Mouse (Mus musculus) hindbrain, embryonic 16.5 days (tissue): ENCODE data around the gene Flnc. TPM values are rescaled to one million over a fixed set of nuclear protein-coding genes. Genes with fewer than 3 reads are reported as not detected.

Experiments
- ATAC-seq: fragments of 200-750 bp; cut with Nextera tagmentation; 2 replicates; pipeline ENCODE4 v1.8.0; 2017; ENCODE audit warnings: moderate TSS enrichment, moderate library complexity
- H3K27ac ChIP-seq: fragments of 300-500 bp; sonication (generic); 2 replicates; pipeline ENCODE4 v1.5.1; 2014; ENCODE audit warnings: low read depth, mild to moderate bottlenecking, control low read depth, low read length, moderate library complexity
- H3K27me3 ChIP-seq: fragments of 300-500 bp; sonication (generic); replicated peaks from 2 replicates; pipeline ENCODE4 v1.6.1; 2014; ENCODE audit warnings: low read length; ENCODE audit not compliant: control insufficient read depth, insufficient read depth
- H3K36me3 ChIP-seq: fragments of 300-500 bp; sonication (generic); 2 replicates; pipeline ENCODE4 v1.6.1; 2014; ENCODE audit warnings: mild to moderate bottlenecking, low read length, moderate library complexity, mixed read lengths; ENCODE audit not compliant: control insufficient read depth, insufficient read depth
- H3K4me1 ChIP-seq: fragments of 300-500 bp; sonication (generic); 2 replicates; pipeline ENCODE4 v1.6.1; 2014; ENCODE audit warnings: low read depth, low read length; ENCODE audit not compliant: control insufficient read depth, insufficient read depth
- H3K4me2 ChIP-seq: fragments of 300-500 bp; sonication (generic); 2 replicates; pipeline ENCODE4 v1.6.1; 2014; ENCODE audit warnings: mild to moderate bottlenecking, low read length, control low read depth, moderate library complexity
- H3K4me3 ChIP-seq: fragments of 300-500 bp; sonication (generic); 2 replicates; pipeline ENCODE4 v1.5.1; 2014; ENCODE audit warnings: mild to moderate bottlenecking, low read length, control low read depth, moderate library complexity
- H3K9ac ChIP-seq: fragments of 300-500 bp; sonication (generic); 2 replicates; pipeline ENCODE4 v1.6.1; 2014; ENCODE audit warnings: low read depth, mild to moderate bottlenecking, control low read depth, low read length, moderate library complexity
- H3K9me3 ChIP-seq: fragments of 300-500 bp; sonication (generic); 2 replicates; pipeline ENCODE4 v1.6.1; 2014; ENCODE audit warnings: mild to moderate bottlenecking, low read length, moderate library complexity; ENCODE audit not compliant: control insufficient read depth
- WGBS: fragments of 180-500 bp; shearing (Covaris S2); extraction: QIAGEN DNeasy Blood & Tissue Kit; methylation state at CpG from one replicate; pipeline ENCODE4 v1.1.7; 2014; 5-methylcytosine and 5-hydroxymethylcytosine counted together
- polyA plus RNA-seq: library from polyadenylated mRNA; unstranded; fragments of >200 nt; fragmentation: Nextera tagmentation; extraction: Ambion mirVana; gene quantifications from 2 replicates; pipeline ENCODE4 v1.2.1, GENCODE M21; 2015

The Flnc gene
- polyA plus RNA-seq, 1 experiment from 2014 or later: 2.7 TPM

DNA sequence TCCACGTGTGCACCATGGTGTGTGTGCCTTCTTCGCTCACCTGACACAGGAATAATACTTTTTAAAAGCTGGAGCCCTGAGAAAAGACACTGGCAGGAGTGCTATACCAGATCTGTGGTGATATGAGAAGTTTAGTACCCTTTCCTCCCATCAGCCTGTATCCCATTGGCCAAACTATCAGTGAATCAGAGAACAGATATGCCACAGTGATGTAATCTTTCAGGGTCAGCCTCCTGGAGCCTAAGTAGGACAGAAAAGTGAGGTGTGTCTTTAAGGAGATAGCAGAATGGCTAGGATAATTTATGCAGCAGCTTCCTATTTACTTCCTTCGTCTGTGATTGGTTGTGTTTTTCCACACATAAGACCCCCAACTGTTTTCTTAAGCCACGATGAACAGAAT is 4.9 kb upstream of the Flnc start:
- 59% methylated on average over 4 of the region's 4 CpGs for WGBS

DNA sequence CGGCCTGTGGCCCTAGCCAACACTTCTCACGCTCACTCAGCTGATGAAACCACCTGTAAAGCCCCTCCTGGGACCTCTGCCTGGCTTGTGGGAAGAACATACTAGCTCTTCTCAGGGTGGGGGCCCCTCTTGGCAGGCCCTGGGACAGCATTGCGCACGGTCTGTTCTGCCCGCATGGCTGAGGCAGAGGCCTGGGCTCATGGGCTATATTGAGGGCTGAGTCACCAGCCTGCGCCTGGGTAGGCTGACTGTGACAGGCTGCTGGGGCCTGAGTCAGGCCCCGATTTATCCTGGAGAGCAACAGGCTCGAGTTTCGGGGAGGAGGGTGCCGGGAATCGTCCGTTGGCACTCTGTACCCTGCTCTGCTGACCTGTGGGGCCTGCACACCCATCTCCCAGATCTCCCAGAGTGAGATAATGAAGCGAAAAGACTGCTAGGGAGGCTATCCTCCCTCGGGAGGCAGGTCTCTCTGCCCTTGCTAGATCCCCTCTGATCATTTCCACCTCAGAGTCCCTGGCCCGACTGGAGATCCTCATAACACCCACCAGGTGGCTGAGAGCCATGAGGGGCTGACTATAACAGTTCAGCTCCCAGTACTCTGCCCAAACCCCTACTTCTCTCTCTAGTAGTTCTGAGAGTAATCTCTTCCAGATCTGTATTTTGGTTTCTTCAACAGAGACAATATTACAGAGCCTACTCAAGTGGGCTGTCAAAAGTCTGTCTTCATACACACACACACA is 2.2 kb upstream of the Flnc start:
- Histone ChIP-seq H3K27me3 (peaks cover 18% of the 10 kb centered on the region), H3K9me3 (no peaks in the 10 kb centered on the region), H3K9ac (no peak overlapping the region), H3K4me1 (peaks cover 17% of the 10 kb centered on the region), H3K27ac (no peak overlapping the region), H3K36me3 (no peaks in the 10 kb centered on the region), H3K4me3 (no peak overlapping the region), H3K4me2 (no peak overlapping the region)
- WGBS: 54% methylated on average over 15 of the region's 15 CpGs
- ATAC-seq: no peak

More for the DNA sequence above, 4.9 kb upstream of the Flnc start:
- no peak overlapping the region for H3K9ac ChIP-seq
- H3K4me2 ChIP-seq: no peak overlapping the region
- no peak for ATAC-seq
- peaks cover 4% of the 10 kb centered on the region for H3K4me1 ChIP-seq
- H3K36me3 ChIP-seq: peaks cover 4% of the 10 kb centered on the region; the same call in 1 of the 2 replicates
- no peak overlapping the region for H3K4me3 ChIP-seq
- peaks cover 9% of the 10 kb centered on the region for H3K27me3 ChIP-seq
- no peak overlapping the region for H3K27ac ChIP-seq
- no peaks in the 10 kb centered on the region for H3K9me3 ChIP-seq

DNA sequence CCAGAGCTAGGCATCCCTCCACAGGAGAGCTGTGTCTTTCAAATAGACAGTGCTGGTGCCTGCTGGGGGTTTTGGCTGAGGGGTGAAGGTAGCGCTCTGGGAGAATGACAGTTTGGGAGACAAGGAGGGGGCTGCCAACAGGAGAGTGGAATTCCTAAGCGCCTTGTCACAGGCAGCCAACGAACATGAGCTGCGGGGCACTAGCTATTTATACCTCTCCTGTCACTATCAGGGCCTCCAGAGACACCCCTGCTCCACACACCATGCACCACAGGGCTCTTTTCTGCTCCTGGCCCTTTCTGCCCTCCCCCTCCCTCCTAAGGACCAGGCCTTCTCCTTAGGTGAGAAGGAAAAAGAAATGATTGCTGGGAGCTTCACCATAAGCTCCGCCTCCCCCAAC is 1.6 kb upstream of the Flnc start:
- Histone ChIP-seq H3K9me3 (no peaks in the 10 kb centered on the region), H3K27ac (no peak overlapping the region), H3K4me2 (no peak overlapping the region), H3K9ac (no peak overlapping the region), H3K4me1 (peaks cover 22% of the 10 kb centered on the region), H3K36me3 (no peaks in the 10 kb centered on the region), H3K27me3 (peaks cover 18% of the 10 kb centered on the region), H3K4me3 (no peak overlapping the region)
- 20% methylated on average over 5 of the region's 5 CpGs for WGBS
- ATAC-seq: no peak

DNA sequence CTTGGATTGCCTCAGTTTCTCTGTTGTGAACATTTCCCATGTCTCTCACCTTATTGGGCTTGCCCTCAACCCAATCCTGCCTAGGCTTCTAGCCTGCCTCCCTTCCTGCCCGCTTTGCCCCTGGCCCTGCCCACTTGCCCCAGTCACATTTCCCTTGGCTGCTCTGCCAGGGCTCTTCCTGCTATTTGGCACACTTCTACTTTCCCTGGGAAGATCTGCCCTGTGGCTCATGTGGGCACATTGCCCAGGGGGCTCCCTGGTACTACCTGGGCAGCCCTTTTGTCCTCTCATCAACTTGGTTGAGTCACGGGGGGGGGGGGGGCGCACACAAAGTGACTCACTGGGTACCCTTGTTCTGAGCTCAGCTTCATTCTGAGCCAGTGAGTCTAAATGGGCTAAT is 900 bp upstream of the Flnc start:
- Histone ChIP-seq H3K9me3 (no peaks in the 10 kb centered on the region), H3K4me1 (peaks cover 25% of the 10 kb centered on the region), H3K27ac (no peak overlapping the region), H3K27me3 (peaks cover 18% of the 10 kb centered on the region), H3K9ac (no peak overlapping the region), H3K4me3 (no peak overlapping the region), H3K36me3 (no peaks in the 10 kb centered on the region), H3K4me2 (no peak overlapping the region)
- no peak for ATAC-seq
- WGBS: 28% methylated on average over 3 of the region's 3 CpGs

DNA sequence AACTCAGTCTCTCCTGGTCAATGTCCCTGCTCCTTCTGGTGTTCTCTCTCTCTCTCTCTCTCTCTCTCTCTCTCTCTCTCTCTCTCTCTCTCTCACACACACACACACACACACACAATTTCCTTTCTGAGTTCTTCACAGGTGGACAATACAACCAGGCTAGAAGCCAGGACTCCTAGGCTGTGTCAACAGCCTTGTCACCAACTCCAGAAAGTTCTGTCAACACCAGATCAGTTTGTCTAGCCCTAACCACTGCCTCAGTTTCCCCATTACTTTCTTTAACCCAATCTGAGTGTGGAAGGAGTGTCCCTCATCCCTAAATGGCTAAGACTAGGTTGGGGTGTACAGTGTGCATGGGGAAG is 399 bp upstream of the Flnc start:
- Histone ChIP-seq H3K36me3 (no peaks in the 10 kb centered on the region), H3K9ac (peak overlapping the region; percentile 58), H3K9me3 (no peaks in the 10 kb centered on the region), H3K4me1 (peaks cover 25% of the 10 kb centered on the region), H3K4me2 (peak overlapping the region; percentile 68), H3K27me3 (peaks cover 18% of the 10 kb centered on the region), H3K27ac (no peak overlapping the region), H3K4me3 (peak overlapping the region; percentile 44)
- ATAC-seq: no peak

DNA sequence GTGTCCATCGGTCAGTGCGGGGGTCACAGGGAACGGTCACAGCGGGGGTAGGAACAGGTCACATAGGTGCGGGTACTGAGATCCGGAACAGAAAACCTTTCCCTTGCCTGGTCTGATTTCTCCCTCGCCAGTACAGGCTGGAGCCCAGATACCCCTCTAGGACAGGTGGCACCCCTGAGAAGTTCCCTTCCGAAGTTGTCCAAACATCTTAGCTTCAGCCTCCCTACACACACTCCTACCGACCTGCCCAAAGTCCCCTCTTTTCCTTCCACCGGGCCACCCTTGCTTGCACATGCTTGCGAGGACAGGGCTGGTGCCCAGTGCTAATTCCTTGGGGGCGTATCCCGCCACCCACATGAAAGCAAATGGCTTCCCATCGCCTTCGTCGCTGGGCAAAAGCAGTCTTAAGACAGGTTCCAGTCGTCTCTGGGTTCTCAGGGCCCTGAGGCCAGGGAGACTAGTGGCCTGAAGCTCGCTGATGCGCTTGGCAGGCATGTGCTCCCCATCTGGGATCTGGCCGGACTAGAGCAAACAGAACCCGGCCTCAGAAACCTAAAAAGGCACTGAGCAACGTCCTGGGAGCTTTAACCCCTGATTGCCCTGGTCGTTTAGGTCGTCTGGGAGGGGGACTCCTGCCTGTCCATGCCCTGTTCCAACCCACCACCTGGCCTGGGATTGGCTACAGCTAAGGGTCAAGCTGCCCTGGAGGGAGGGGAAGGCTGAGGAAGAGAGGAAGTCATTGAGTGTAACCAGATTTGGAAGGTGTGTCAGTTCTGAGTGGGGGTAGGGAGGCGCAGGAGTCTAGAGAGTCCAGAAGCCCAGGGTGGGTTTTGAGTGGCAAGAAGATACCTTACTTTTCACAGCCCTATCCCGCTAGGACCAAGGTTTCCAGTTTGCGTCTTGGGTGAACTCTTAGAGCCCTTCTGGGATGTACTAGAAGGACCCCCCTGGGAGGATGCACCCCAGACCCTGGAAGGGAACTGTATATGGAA is 1.0 kb downstream of the Flnc start:
- Histone ChIP-seq H3K4me2 (peak overlapping the region; percentile 68), H3K9me3 (no peaks in the 10 kb centered on the region), H3K36me3 (no peaks in the 10 kb centered on the region), H3K27ac (peak overlapping the region; percentile 16), H3K4me3 (peak overlapping the region; percentile 44), H3K27me3 (peaks cover 18% of the 10 kb centered on the region), H3K4me1 (peaks cover 25% of the 10 kb centered on the region), H3K9ac (peak overlapping the region; percentile 58)
- ATAC-seq: no peak
- WGBS: 5% methylated on average over 25 of the region's 27 CpGs

DNA sequence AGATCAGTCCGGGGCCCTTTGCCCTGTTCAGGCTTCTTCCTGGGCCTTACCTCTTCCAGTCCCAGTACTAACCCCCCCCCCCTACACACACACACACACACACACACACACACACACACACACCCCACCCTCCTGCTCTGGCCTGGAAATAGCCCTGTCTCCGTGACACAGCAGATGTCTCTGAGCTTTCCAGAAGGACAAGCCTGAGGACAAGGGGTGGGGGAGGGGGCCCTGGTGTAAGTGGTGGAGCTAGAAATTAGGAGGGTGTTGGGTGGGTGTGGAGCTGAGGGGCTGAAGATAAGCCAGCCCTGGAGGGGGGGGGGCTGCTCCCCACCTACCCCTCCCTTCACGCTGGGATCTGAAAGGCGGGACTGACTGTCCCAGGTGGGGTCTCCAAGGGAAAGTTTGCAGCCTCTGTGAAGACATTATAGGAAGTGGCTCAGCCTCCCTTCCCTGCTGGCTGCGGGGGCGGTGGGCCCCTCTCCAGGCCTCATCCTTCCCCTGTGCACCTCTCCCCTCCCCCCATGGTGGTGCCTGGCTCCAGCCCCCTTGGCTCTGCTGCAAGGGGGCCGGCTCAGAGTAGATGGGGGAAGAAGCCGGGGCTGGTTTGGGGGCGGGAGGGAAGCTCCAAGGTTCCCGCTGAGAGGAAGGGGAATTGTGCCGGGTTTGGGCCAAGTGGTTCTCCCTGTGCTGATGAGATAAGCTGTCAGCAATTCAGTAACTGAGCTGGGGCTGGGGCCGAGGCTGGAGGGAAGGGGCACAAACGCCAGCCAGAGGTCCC is 2.0 kb downstream of the Flnc start:
- peak; percentile 72 for ATAC-seq
- peaks cover 18% of the 10 kb centered on the region for H3K27me3 ChIP-seq
- H3K9me3 ChIP-seq: no peaks in the 10 kb centered on the region
- 7% methylated on average over 11 of the region's 13 CpGs for WGBS
- H3K36me3 ChIP-seq: no peaks in the 10 kb centered on the region
- peak overlapping the region; percentile 76 for H3K27ac ChIP-seq
- H3K4me1 ChIP-seq: peaks cover 25% of the 10 kb centered on the region
- H3K9ac ChIP-seq: peak overlapping the region; percentile 6; the same call in 1 of the 2 replicates
- peak overlapping the region; percentile 10 for H3K4me2 ChIP-seq
- H3K4me3 ChIP-seq: peak overlapping the region; percentile 44

DNA sequence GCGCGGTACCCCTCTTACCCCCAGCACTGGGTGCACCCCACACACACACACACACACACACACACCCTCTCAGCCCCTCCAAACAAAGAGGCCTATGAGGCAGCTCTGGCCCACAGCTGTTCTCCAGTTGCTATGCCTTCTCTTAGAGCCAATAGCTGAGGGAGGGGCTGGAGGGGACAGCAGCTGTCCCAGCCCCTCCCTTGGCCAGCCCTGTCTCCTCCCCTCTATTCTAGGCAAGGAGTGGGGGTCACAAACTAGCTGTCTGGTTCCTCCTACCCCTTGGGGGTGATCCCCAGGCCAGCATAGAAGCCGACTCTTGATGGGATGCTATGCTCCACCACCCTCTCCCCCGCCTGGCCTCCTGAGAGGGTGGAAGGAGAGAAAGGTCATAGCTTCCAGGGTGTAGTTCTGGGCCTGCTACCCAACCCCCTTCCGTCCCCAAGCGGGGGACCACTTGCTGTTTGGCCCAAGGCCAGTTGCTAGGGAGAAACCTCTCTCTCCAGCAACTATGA is 2.9 kb downstream of the Flnc start:
- 2% methylated on average over 6 of the region's 6 CpGs for WGBS
- Histone ChIP-seq H3K9me3 (no peaks in the 10 kb centered on the region), H3K4me2 (peak overlapping the region; percentile 10), H3K4me1 (peaks cover 25% of the 10 kb centered on the region), H3K36me3 (no peaks in the 10 kb centered on the region), H3K4me3 (peak overlapping the region; percentile 0; the same call in 1 of the 2 replicates), H3K9ac (no peak overlapping the region), H3K27me3 (peaks cover 18% of the 10 kb centered on the region), H3K27ac (peak overlapping the region; percentile 76)
- peak; percentile 54 for ATAC-seq
